Mouse (Mus musculus): ENCODE data around the gene Prickle2. TPM values are rescaled to one million over a fixed set of nuclear protein-coding genes. Genes with fewer than 3 reads are reported as not detected.

Prickle2 gene
- polyA plus RNA-seq, 1 experiment from 2014 or later, result 7.2 TPM

DNA sequence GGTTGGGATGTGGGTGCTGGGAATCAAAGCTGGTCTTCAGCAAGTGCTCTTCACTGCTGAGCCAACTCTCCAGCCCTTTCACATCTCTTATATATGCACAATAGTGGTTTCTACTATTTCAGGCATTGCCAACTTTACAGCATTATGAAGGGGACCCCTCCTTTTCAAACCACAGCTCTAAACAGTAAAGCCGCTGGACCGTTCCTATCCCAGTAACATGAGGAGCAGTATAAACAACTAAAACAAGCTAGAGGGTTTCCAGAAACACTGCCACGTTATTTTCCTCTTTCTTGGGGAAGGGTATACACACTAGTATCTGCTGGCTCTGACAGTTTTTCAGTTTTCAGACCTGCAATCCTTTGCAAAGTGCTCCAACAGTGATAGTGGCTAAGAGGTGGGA, 179.7 kb downstream of the Prickle2 start:
- H3K27ac ChIP-seq, result no peak overlapping the region
- 33% methylated on average over 3 of the region's 3 CpGs for WGBS

DNA sequence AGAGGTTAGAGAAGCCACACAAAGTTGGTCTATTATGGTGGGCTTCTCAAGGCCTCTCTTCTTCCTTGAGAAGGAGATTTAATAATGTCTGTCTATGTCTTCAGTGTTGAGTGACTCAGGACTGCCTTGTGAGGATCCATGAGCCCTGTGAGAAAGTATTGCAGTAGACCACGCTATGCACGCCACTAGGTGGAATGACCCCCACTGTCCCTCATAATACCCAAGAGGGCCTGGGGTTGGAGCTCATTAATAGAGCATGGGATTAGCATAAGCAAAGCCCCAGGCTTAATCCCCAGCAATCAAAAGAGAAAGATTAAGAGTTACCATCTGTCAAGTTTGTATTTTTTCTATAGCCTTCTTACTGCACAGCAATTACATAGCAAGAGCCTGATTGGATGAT, 180.3 kb downstream of the Prickle2 start:
- no peaks in the 10 kb centered on the region for H3K27me3 ChIP-seq (replicated peaks)
- H3K36me3 ChIP-seq, result no peaks in the 10 kb centered on the region
- no peak for ATAC-seq
- no peak overlapping the region for H3K9ac ChIP-seq
- no peak overlapping the region for H3K4me3 ChIP-seq (replicated peaks)
- no peak overlapping the region for H3K4me2 ChIP-seq (replicated peaks)
- H3K27ac ChIP-seq, result no peak overlapping the region
- no peaks in the 10 kb centered on the region for H3K9me3 ChIP-seq
- H3K4me1 ChIP-seq (replicated peaks), result peaks cover 8% of the 10 kb centered on the region; the same call in 1 of the 2 replicates
- WGBS, result 91% methylated on average over 2 of the region's 2 CpGs

More for the DNA sequence above, 179.7 kb downstream of the Prickle2 start:
- Histone ChIP-seq H3K4me1 (replicated peaks) (peaks cover 8% of the 10 kb centered on the region; the same call in 1 of the 2 replicates), H3K4me3 (replicated peaks) (no peak overlapping the region), H3K9me3 (no peaks in the 10 kb centered on the region), H3K36me3 (no peaks in the 10 kb centered on the region), H3K27me3 (replicated peaks) (no peaks in the 10 kb centered on the region), H3K4me2 (replicated peaks) (no peak overlapping the region), H3K9ac (no peak overlapping the region)
- no peak for ATAC-seq

DNA sequence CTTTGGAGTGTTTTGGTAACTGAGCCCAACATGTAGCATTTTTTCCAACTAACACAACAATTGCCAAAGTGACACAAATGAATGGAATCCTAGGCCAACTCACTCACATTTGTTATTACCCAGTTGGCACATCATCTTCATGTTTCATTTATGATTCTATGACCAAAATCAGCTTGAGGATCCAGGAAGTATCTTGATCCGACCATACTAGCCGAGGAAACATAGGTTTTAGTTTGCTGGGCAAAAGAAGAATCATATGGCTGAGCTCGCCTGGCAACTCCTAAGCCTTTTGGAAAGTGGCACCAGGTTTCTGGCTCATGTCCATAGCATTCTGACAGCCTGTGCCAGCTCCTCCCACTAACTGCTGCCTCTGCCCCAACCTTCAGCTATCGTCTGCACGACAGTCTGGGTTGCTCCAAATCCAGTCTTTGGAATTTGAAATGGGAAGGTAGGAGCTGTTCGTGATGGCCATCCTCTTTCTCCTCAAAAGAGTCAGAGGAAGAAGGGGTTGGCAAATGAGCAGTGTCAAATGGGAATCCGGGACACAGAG, 184.4 kb downstream of the Prickle2 start:
- Histone ChIP-seq H3K4me1 (replicated peaks) (peaks cover 12% of the 10 kb centered on the region), H3K36me3 (no peaks in the 10 kb centered on the region), H3K4me2 (replicated peaks) (no peak overlapping the region), H3K27me3 (replicated peaks) (no peaks in the 10 kb centered on the region), H3K4me3 (replicated peaks) (no peak overlapping the region), H3K27ac (no peak overlapping the region), H3K9me3 (no peaks in the 10 kb centered on the region), H3K9ac (no peak overlapping the region)
- no peak for ATAC-seq
- 64% methylated on average over 7 of the region's 7 CpGs for WGBS

DNA sequence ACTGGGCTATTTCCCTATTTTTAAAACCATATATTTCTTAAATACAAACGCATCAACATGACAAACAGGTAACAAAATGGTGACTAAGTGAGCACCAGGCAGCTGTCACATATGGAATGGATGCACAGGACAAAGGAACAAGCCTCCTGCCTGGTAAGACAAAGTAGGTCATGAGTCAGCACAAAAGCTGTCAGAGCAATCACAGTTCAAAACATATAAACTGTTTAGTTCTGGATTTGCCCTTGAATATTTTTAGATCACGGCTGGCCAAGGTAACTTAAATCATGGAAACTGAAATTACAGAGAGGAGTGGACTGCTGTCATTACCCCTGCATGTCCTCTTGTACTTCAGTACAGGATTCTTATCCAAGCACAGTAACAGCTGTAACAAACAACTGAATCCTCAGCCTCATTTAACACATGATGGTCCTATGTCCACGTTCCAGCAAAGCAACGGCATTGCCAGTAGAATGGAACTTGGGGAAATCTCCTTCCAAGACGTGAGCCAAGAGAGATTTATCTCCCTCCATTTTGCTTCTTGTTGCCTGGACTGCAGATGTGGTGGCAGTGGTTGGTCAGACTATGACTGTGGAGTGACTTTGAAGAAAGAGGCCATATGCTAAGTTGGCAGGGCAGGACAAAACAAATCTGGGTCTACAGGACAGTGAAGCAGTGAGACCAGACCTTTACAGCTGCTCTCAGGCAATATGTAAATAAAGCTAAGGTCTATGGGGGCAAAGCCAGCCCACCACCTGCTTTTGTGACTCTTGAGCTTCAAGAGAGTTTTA, 185.7 kb downstream of the Prickle2 start:
- H3K9me3 ChIP-seq, result no peaks in the 10 kb centered on the region
- H3K4me1 ChIP-seq (replicated peaks), result peaks cover 12% of the 10 kb centered on the region
- H3K36me3 ChIP-seq, result no peaks in the 10 kb centered on the region
- H3K4me2 ChIP-seq (replicated peaks), result no peak overlapping the region
- no peak overlapping the region for H3K27ac ChIP-seq
- no peak overlapping the region for H3K9ac ChIP-seq
- no peaks in the 10 kb centered on the region for H3K27me3 ChIP-seq (replicated peaks)
- no peak for ATAC-seq
- WGBS, result 57% methylated on average over 5 of the region's 5 CpGs
- no peak overlapping the region for H3K4me3 ChIP-seq (replicated peaks)

DNA sequence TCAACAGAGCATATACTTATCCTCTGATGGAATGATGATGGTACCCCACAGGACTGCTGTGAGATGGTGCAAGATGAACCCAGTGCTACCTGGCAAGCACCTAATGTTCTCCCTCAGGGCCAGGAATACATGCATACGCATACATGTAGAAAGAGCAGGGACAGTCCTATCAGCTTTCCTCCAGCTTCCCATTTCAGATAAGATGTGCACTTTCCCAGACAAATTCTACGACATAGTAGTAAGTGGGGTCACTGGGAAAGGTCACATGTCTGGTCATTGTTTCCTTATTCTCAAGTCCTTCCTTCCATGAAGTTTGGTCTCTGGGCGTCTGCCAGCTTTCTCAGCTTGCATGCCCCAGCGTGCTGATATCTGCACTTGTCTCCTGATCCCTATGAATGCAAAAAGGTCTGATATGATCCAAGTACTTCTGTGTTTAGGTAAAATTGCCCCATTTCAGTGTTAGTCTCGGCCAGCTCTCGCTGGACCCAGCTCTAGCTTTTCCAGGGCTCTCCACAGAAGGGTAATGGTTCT, 187.5 kb downstream of the Prickle2 start:
- H3K4me3 ChIP-seq (replicated peaks), result no peak overlapping the region
- H3K36me3 ChIP-seq, result no peaks in the 10 kb centered on the region
- no peak overlapping the region for H3K27ac ChIP-seq
- WGBS, result 61% methylated on average over 6 of the region's 6 CpGs
- H3K4me2 ChIP-seq (replicated peaks), result no peak overlapping the region
- H3K9ac ChIP-seq, result no peak overlapping the region
- no peaks in the 10 kb centered on the region for H3K9me3 ChIP-seq
- ATAC-seq, result no peak
- H3K4me1 ChIP-seq (replicated peaks), result peaks cover 12% of the 10 kb centered on the region
- H3K27me3 ChIP-seq (replicated peaks), result no peaks in the 10 kb centered on the region

DNA sequence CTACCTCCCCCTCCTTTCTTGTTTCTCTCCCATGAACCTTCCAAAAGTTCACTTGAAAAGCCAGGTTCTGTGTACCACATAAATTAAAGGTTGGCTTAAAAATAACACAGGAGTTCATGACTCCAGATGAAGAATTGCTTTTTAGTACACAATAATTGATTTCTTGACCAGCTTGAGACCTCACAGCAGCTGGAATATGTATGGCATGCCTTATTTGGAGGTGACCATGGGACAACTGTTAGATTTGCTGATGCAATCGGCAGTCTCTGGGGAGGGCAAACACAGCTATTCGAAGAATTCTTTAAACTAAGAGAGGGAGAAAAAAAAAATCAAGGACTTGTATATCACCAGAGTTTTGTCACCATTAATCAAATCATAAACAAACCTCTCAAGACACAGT, 189.0 kb downstream of the Prickle2 start:
- H3K4me1 ChIP-seq (replicated peaks), result peaks cover 12% of the 10 kb centered on the region
- no peaks in the 10 kb centered on the region for H3K36me3 ChIP-seq
- H3K9ac ChIP-seq, result no peak overlapping the region
- no peaks in the 10 kb centered on the region for H3K27me3 ChIP-seq (replicated peaks)
- WGBS, result 8% methylated on average over 2 of the region's 2 CpGs
- no peak overlapping the region for H3K4me2 ChIP-seq (replicated peaks)
- H3K27ac ChIP-seq, result peak overlapping the region; percentile 55; the same call in 1 of the 2 replicates
- no peaks in the 10 kb centered on the region for H3K9me3 ChIP-seq
- ATAC-seq, result no peak
- H3K4me3 ChIP-seq (replicated peaks), result no peak overlapping the region

DNA sequence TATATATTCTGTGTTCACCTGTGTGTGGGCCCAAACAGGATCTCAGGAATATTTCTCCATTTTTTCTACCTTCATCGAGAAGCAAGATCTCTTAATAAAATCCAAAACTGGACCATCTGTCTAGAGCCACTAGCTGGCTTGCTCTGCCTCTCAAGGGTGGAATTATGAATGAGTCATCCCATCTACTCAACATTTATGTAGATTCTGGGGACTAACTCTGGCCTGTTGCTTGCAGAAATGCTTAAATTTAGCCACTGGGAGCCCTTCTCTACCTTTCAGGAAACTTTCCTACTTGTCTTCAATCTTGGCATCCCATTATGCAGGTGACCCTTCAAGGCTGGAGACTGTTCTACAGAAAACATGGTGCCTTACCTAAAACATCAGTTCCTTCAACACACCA, 194.0 kb downstream of the Prickle2 start:
- Histone ChIP-seq H3K4me1 (replicated peaks) (no peaks in the 10 kb centered on the region), H3K27ac (no peak overlapping the region), H3K4me2 (replicated peaks) (no peak overlapping the region), H3K36me3 (no peaks in the 10 kb centered on the region), H3K9me3 (no peaks in the 10 kb centered on the region), H3K9ac (no peak overlapping the region), H3K27me3 (replicated peaks) (no peaks in the 10 kb centered on the region), H3K4me3 (replicated peaks) (no peak overlapping the region)
- no peak for ATAC-seq
- 97% methylated on average over 1 of the region's 1 CpGs for WGBS

DNA sequence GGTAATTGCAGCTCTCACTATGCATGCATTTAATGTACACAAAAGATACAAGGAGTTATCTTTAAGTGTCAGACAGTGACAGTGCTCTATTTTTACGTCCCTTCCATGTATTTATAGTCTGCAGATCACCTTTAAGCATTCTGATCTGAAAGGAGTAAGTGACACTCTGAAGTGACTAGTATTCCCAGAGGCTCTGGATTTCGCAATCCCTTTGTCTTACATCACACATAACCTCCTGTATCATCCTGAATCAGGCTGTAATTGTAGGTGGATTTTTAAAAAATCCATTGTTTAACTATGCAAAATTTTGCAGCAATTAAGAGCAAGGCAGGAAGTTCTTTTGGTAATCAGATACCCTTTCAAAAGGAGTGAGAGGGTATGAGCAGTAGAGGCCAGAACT, 196.2 kb downstream of the Prickle2 start:
- H3K4me1 ChIP-seq (replicated peaks), result no peaks in the 10 kb centered on the region
- H3K27ac ChIP-seq, result no peak overlapping the region
- no peaks in the 10 kb centered on the region for H3K27me3 ChIP-seq (replicated peaks)
- H3K4me2 ChIP-seq (replicated peaks), result no peak overlapping the region
- no peak for ATAC-seq
- no peaks in the 10 kb centered on the region for H3K36me3 ChIP-seq
- H3K9ac ChIP-seq, result no peak overlapping the region
- no peaks in the 10 kb centered on the region for H3K9me3 ChIP-seq
- 55% methylated on average over 2 of the region's 2 CpGs for WGBS
- no peak overlapping the region for H3K4me3 ChIP-seq (replicated peaks)

DNA sequence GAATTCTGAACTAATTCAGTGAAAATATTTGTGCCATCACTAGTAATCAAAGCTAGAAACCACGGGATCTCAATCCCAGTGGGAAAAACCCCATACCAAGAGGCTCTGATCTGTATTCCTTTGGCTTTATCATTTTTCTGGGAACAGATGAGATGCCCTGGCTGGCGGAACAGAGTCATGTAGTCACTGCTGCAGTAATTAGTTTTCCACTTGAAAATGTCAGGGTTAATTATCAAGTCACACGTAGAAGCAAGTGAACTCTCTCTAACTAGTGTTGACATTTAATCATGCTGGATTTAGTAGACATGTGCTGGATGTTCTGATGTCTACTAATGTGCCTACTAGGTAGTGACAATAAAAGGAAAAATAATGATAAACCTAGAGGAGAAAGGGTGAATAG, 199.7 kb downstream of the Prickle2 start:
- H3K27me3 ChIP-seq (replicated peaks), result no peaks in the 10 kb centered on the region
- H3K9ac ChIP-seq, result no peak overlapping the region
- H3K4me3 ChIP-seq (replicated peaks), result no peak overlapping the region
- no peak for ATAC-seq
- 85% methylated on average over 3 of the region's 3 CpGs for WGBS
- no peaks in the 10 kb centered on the region for H3K36me3 ChIP-seq
- H3K4me1 ChIP-seq (replicated peaks), result no peaks in the 10 kb centered on the region
- no peak overlapping the region for H3K4me2 ChIP-seq (replicated peaks)
- no peak overlapping the region for H3K27ac ChIP-seq
- H3K9me3 ChIP-seq, result no peaks in the 10 kb centered on the region

DNA sequence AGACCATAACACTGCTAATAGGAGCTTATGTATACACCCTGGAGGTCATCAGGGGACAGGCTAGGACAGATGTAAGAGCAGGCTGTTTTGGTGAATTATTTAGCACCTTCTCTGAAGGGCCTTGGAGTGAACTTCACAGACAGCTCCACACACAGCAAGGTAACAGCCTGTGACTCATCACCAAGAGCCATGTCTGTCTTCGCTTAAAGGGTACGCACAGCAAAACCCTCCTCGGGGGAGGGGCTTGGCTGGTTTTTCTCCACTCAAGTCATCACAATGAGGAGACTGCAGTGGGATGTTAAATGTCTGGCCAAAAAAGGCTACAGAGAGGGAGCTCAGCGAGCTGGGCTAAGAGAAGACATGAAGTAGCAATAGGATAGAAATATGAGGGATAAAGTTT, 206.5 kb downstream of the Prickle2 start:
- ATAC-seq, result peak; percentile 43; the same call in 1 of the 2 replicates
- Histone ChIP-seq H3K36me3 (no peaks in the 10 kb centered on the region), H3K9me3 (no peaks in the 10 kb centered on the region), H3K4me1 (replicated peaks) (peaks cover 5% of the 10 kb centered on the region; the same call in 1 of the 2 replicates), H3K4me2 (replicated peaks) (no peak overlapping the region), H3K27me3 (replicated peaks) (no peaks in the 10 kb centered on the region), H3K9ac (no peak overlapping the region), H3K4me3 (replicated peaks) (no peak overlapping the region), H3K27ac (peak overlapping the region; percentile 68)
- WGBS, result 37% methylated on average over 4 of the region's 4 CpGs

DNA sequence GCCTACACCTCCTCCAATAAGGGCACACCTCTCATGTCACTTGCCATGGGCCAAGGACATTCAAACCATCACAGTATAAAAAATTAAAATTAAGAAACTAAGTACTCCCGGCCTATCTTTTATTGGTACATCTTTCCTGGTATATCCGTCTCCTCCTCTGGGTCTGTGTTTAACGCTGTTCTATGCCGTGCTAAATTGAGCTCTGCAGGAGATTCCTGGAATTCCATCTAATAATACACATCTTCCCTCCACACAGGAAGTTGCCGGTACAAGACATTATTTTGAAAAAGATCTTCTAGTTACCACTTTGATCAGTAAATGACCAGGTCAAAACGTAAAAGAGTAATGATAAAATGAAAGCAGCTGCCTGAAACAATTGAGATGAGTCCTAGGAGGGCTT, 207.4 kb downstream of the Prickle2 start:
- Histone ChIP-seq H3K4me1 (replicated peaks) (peaks cover 5% of the 10 kb centered on the region; the same call in 1 of the 2 replicates), H3K9me3 (no peaks in the 10 kb centered on the region), H3K27me3 (replicated peaks) (no peaks in the 10 kb centered on the region), H3K27ac (peak overlapping the region; percentile 68; the same call in 1 of the 2 replicates), H3K9ac (no peak overlapping the region), H3K4me2 (replicated peaks) (no peak overlapping the region), H3K36me3 (no peaks in the 10 kb centered on the region), H3K4me3 (replicated peaks) (no peak overlapping the region)
- 28% methylated on average over 6 of the region's 6 CpGs for WGBS
- no peak for ATAC-seq

DNA sequence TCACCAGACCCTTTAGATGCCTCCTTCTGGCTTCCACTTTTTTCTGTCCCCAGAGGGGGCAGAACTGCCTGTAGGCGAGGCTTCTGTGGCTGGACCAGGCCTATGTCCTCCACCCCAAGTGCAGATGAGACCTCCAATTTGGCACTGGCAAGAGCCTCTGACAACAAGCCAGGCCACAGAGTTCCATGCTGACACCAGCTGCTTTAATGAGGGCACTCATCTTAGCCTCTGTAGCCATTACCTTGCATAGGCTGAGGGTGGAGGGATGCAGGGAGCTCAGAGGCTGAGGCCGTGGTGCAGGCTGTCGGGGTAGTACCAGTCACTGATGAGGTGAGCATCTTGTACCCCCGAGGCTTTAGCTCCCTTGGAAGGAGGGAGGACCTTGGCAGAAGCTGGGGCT, 208.7 kb downstream of the Prickle2 start:
- Histone ChIP-seq H3K9ac (no peak overlapping the region), H3K4me3 (replicated peaks) (no peak overlapping the region), H3K4me1 (replicated peaks) (peaks cover 5% of the 10 kb centered on the region; the same call in 1 of the 2 replicates), H3K9me3 (no peaks in the 10 kb centered on the region), H3K27me3 (replicated peaks) (no peaks in the 10 kb centered on the region), H3K36me3 (no peaks in the 10 kb centered on the region), H3K27ac (no peak overlapping the region), H3K4me2 (replicated peaks) (no peak overlapping the region)
- no peak for ATAC-seq
- WGBS, result 74% methylated on average over 4 of the region's 4 CpGs

Measured in intestine, embryonic 15.5 days (tissue).